Mouse (Mus musculus) hindbrain, embryonic 14.5 days (tissue): Measurements from ENCODE around the gene Adamts13. TPM values are rescaled to one million over a fixed set of nuclear protein-coding genes. Genes with fewer than 3 reads are reported as not detected.

Source experiments
- polyA plus RNA-seq: library from polyadenylated mRNA; unstranded; fragments of >200 nt; fragmentation: Nextera tagmentation; extraction: Ambion mirVana; gene quantifications from 2 replicates; pipeline ENCODE4 v1.2.1, GENCODE M21; 2014

Adamts13 gene
- polyA plus RNA-seq, 1 experiment from 2014 or later = 0.11 TPM

Other genes with a start within 250 kb of the Adamts13 start
- not detected in 2 replicates for gene Abo, start 108.4 kb upstream of the Adamts13 start, polyA plus RNA-seq
- 15.1 and 15.9 TPM in 2 replicates for gene Surf6, start 70.5 kb upstream of the Adamts13 start, polyA plus RNA-seq
- 113 TPM in 2 replicates for gene Med22, start 62.7 kb upstream of the Adamts13 start, polyA plus RNA-seq
- 439 and 494 TPM in 2 replicates for gene Rpl7a, start 62.7 kb upstream of the Adamts13 start, polyA plus RNA-seq
- 44.1 and 45.2 TPM in 2 replicates for gene Surf2, start 57.0 kb upstream of the Adamts13 start, polyA plus RNA-seq
- gene Surf1, start 56.9 kb upstream of the Adamts13 start, polyA plus RNA-seq = 80.3 and 86.9 TPM in 2 replicates
- gene Surf4, start 39.5 kb upstream of the Adamts13 start, polyA plus RNA-seq = 109 and 117 TPM in 2 replicates
- 0.16 TPM in 1 of 2 replicates, not detected in the other for gene Stkld1, start 39.4 kb upstream of the Adamts13 start, polyA plus RNA-seq
- 32.6 and 35.8 TPM in 2 replicates for gene Rexo4, start 9.0 kb upstream of the Adamts13 start, polyA plus RNA-seq
- 72.7 and 83.7 TPM in 2 replicates for gene Cacfd1, start 36.5 kb downstream of the Adamts13 start, polyA plus RNA-seq
- gene Slc2a6, start 54.6 kb downstream of the Adamts13 start, polyA plus RNA-seq = 10.1 and 10.8 TPM in 2 replicates
- gene Mymk, start 98.8 kb downstream of the Adamts13 start, polyA plus RNA-seq = 0.32 TPM in 1 of 2 replicates, not detected in the other
- gene Adamtsl2, start 106.0 kb downstream of the Adamts13 start, polyA plus RNA-seq = 9.1 and 10.0 TPM in 2 replicates
- gene Fam163b, start 169.1 kb downstream of the Adamts13 start, polyA plus RNA-seq = 7.9 and 9.4 TPM in 2 replicates
- 2.3 and 3.7 TPM in 2 replicates for gene Dbh, start 191.8 kb downstream of the Adamts13 start, polyA plus RNA-seq